Mouse (Mus musculus) C2C12 (cell line): ENCODE results near the gene Hist1h3f.
A peak's percentile ranks its signal among the peaks of the same experiment; 100 is the strongest.

Source experiments
- CEBPB ChIP-seq: IDR thresholded peaks from one replicate; pipeline ENCODE4 v1.6.1; 2011; ENCODE audit warnings: low read depth, mild to moderate bottlenecking, control low read depth, moderate library complexity
- CTCF ChIP-seq: IDR thresholded peaks from one replicate; pipeline ENCODE4 v1.5.1; 2011; ENCODE audit not compliant: control insufficient read depth, insufficient read depth, insufficient read length
- FOSL1 ChIP-seq: IDR thresholded peaks from one replicate; pipeline ENCODE4 v1.8.0; 2011; ENCODE audit warnings: mild to moderate bottlenecking, low read length; ENCODE audit not compliant: poor library complexity, insufficient read depth, severe bottlenecking
- MAX ChIP-seq: IDR thresholded peaks from one replicate; pipeline ENCODE4 v1.6.1; 2011; ENCODE audit warnings: mild to moderate bottlenecking, control low read depth
- MYOD1 ChIP-seq: IDR thresholded peaks from one replicate; pipeline ENCODE4 v1.6.1; 2011; ENCODE audit warnings: low read depth; ENCODE audit not compliant: control insufficient read depth, insufficient read length
- USF1 ChIP-seq: IDR thresholded peaks from one replicate; pipeline ENCODE4 v1.6.1; 2011; ENCODE audit warnings: low read depth, mild to moderate bottlenecking, control low read depth, moderate library complexity

- no peak for TF ChIP-seq USF1
- TF ChIP-seq CTCF, result no peak
- no peak for TF ChIP-seq MYOD1
- TF ChIP-seq MAX, result no peak
- TF ChIP-seq CEBPB, result peak; percentile 7
- no peak for TF ChIP-seq FOSL1
Observed at GRCm38 (mm10) chr13:23506351-23506750, 37.5 kb upstream of the Hist1h3f start.
